ENCODE assay signal across 1 mouse cellular context in the genomic region with DNA sequence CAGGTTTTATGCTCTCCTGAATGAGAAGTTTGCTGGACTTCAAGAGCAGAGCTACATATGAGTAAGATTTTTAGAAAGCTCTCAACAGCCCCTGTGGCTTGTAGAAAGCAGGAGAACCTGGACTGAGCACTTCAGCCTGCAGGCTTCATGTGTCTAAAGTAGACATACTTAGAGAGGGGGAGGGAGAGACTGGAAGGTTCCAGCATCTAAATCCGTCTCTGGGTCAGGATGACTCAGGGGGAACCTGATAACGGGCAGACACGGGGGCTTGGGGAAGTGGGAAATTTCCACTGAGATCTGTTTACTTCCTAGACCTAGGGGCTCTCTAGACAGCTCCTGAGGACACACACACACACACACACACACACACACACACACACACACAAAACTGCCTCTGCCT.
TF ChIP-seq lines count a peak whose summit lies in the region.

No protein-coding gene starts in this region.

TF ChIP-seq in MEL, 35 proteins besides CTCF, POLR2A, EP300 and RAD21:
- TF ChIP-seq USF1 (IDR thresholded peaks at IDR 0.05; ENCODE audit: low read depth, low read length) = no peak
- TF ChIP-seq TBP (IDR thresholded peaks at IDR 0.05; ENCODE audit: low read depth, low read length) = 0 out of 2 replicates have a peak, but pooled peaks have one; percentile 15
TF ChIP-seq in MEL: peak in this region for 1.
